Mouse (Mus musculus): ENCODE data around the gene Slc4a10. TPM values are rescaled to one million over a fixed set of nuclear protein-coding genes. Genes with fewer than 3 reads are reported as not detected.

Slc4a10 gene
- not detected in 2 replicates for polyA plus RNA-seq (2012; ENCODE audit: low replicate concordance)

DNA sequence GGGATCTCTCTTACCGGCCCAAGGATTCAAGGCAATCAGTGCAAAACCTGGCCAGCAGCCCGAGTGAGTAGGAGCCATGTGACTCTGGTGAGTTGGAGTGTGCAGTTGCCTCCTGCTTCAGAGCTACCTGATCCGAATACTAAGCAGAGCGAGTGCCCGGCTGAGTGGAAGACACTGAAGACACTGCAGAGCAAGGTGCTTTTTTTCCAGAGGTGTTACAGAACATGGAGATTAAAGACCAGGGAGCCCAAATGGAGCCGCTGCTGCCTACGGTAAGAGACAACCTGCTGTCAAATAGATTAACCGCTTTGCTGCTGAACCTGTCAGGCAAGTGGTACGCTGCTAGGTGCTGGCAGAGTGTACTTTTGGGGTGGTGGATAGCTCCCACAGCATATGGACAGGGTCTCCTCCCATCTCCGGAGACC, at the start of gene Slc4a10:
Gene Slc4a10, plus strand, starts transcription at position 42 of the 425 bp plus-strand sequence.

Other genes with a start within 250 kb of the Slc4a10 start
- gene Tbr1, start 243.5 kb upstream of the Slc4a10 start, polyA plus RNA-seq (2012; ENCODE audit: low replicate concordance) = 0.31 TPM in 1 of 2 replicates, not detected in the other